Mouse (Mus musculus): Measurements from ENCODE around the gene E130208F15Rik.

DNA sequence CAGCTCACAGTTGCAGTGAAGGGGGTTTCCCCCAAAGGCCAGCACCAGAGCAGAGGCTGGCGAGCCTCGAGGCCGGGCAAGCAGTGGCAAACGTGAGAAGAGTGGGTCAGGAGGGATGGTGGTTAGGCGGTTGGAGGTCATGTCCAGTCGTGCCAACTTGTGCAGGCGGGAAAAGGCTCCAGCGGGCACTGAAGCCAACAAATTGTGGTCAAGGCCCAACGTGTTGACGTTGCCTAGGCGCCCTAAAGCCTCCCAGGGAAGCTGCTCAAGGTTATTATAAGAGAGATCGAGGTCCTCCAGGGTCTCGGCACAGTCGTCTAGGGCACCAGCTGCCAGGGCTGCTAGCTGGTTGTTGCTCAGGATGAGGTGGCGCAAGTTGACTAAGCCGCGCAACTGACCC is 38.5 kb downstream of the E130208F15Rik start:
- TF ChIP-seq POLR2A (IDR thresholded peaks at IDR 0.05; ENCODE audit: extremely low read depth, insufficient read depth, low read length), result no peak
- TF ChIP-seq CTCF (IDR thresholded peaks at IDR 0.05; ENCODE audit: low read depth, low read length), result no peak

Data from liver, adult 2 months (tissue).